ENCODE assay signal across 25 mouse cellular contexts in the genomic region with DNA sequence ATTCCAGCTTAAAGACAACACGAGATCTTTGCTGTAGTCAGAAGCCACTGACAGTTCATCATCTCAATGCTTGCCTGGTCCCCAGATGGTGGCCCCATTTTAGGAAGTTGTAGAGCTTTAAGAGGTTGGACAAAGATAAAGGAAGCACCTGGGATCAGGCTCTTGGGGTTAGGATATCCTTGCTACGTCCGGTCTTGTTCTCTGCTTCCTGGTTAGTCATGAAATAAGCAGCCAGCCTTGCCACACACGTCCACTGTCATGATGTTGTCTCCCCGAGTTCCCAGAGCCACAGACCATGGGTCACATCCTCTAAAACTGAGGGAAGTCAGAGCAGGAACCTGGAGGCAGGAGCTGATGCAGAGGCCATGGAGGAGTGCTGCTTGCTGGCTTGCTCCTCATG. TPM values are rescaled to one million over a fixed set of nuclear protein-coding genes. Genes with fewer than 3 reads are reported as not detected.
A peak's percentile ranks its signal among the peaks of the same experiment; 100 is the strongest.
DNase-seq lines count a peak whose midpoint lies in the region; ATAC-seq and TF ChIP-seq lines count a peak whose summit lies in the region.
"Had no signal": no experiment of that assay in that cellular context is flagged by ENCODE, and none has a peak within 500 bp of the region (broad histone marks: within the 10 kb centered on the region; RNA-seq: fewer than 3 reads in every experiment).

No protein-coding gene starts in this region.

- ATAC-seq in intestine, embryonic 14.5 days (replicated peaks; ENCODE audit: low FRiP score, low TSS enrichment, low read depth) = no peak
- no peak for ATAC-seq in intestine, postnatal 0 days
- ATAC-seq in common myeloid progenitor, adult 5-6 weeks (replicated peaks; ENCODE audit: low read depth, poor library complexity, severe bottlenecking) = peak; percentile 98
- ATAC-seq in hematopoietic stem cell, adult 5-6 weeks (replicated peaks in 1 of 2; ENCODE audit: insufficient read depth in 1 of 2, low FRiP score in 2 of 2, low TSS enrichment in 1 of 2, low read depth in 1 of 2, poor library complexity in 2 of 2, severe bottlenecking in 2 of 2) = peak; percentile 42 to 66
- ATAC-seq in megakaryocyte progenitor cell, adult 5-6 weeks (replicated peaks; ENCODE audit: poor library complexity) = peak; percentile 97
- ATAC-seq: activated CD4-positive, CD25-positive, alpha-beta regulatory T cell, adult 4 months; forebrain, embryonic 15.5 days; forebrain, postnatal 0 days; Patski had no signal

- TF ChIP-seq CTCF in intestine, postnatal 0 days (IDR thresholded peaks at IDR 0.05; ENCODE audit: low read depth) = no peak

- H3K4me3 ChIP-seq in intestine, embryonic 14.5 days (ENCODE audit: low read depth, low read length) = no peak overlapping the region
- H3K4me3 ChIP-seq in intestine, postnatal 0 days (ENCODE audit: low read depth, low read length) = no peak overlapping the region
- H3K4me3 ChIP-seq: embryonic facial prominence, embryonic 13.5 days; embryonic facial prominence, embryonic 15.5 days; erythroblast, embryonic 14.5 days; forebrain, embryonic 10.5 days; forebrain, embryonic 12.5 days; forebrain, embryonic 15.5 days had no signal

- WGBS in intestine, embryonic 14.5 days = 73% methylated on average over 5 of the region's 5 CpGs
- WGBS in intestine, postnatal 0 days = 73% methylated on average over 5 of the region's 5 CpGs

- no peaks in the 10 kb centered on the region for H3K36me3 ChIP-seq in intestine, embryonic 14.5 days (ENCODE audit: control insufficient read depth, insufficient read depth, low read length)
- no peaks in the 10 kb centered on the region for H3K36me3 ChIP-seq in intestine, postnatal 0 days (ENCODE audit: control insufficient read depth, insufficient read depth)
- H3K36me3 ChIP-seq: embryonic facial prominence, embryonic 13.5 days; embryonic facial prominence, embryonic 15.5 days; forebrain, embryonic 10.5 days; forebrain, embryonic 12.5 days; forebrain, embryonic 15.5 days had no signal

- intact Hi-C loops in gastrocnemius, postnatal 14 days (cut with DNase I; ENCODE audit: low total_unique reads) = no loop called here

- H3K4me1 ChIP-seq in intestine, embryonic 14.5 days (replicated peaks; ENCODE audit: control insufficient read depth, insufficient read depth, low read length) = no peaks in the 10 kb centered on the region
- no peaks in the 10 kb centered on the region for H3K4me1 ChIP-seq in intestine, postnatal 0 days (replicated peaks; ENCODE audit: control insufficient read depth, insufficient read depth, low read length)
- H3K4me1 ChIP-seq: embryonic facial prominence, embryonic 13.5 days; embryonic facial prominence, embryonic 15.5 days; forebrain, embryonic 12.5 days had no signal

- no peak overlapping the region for H3K27ac ChIP-seq in intestine, embryonic 14.5 days (ENCODE audit: low read depth)
- H3K27ac ChIP-seq in intestine, postnatal 0 days (ENCODE audit: low read depth, low read length) = no peak overlapping the region
- H3K27ac ChIP-seq: embryonic facial prominence, embryonic 13.5 days; embryonic facial prominence, embryonic 15.5 days; forebrain, embryonic 10.5 days; forebrain, embryonic 12.5 days; forebrain, embryonic 15.5 days had no signal

- H3K9ac ChIP-seq in intestine, embryonic 14.5 days (ENCODE audit: low read length) = no peak overlapping the region
- H3K9ac ChIP-seq in intestine, postnatal 0 days (ENCODE audit: low read depth, low read length) = no peak overlapping the region
- H3K9ac ChIP-seq: embryonic facial prominence, embryonic 13.5 days; embryonic facial prominence, embryonic 15.5 days; forebrain, embryonic 12.5 days; forebrain, embryonic 15.5 days; forebrain, postnatal 0 days had no signal

- no peaks in the 10 kb centered on the region for H3K9me3 ChIP-seq in intestine, embryonic 14.5 days (ENCODE audit: control insufficient read depth, low read length)
- no peaks in the 10 kb centered on the region for H3K9me3 ChIP-seq in intestine, postnatal 0 days (ENCODE audit: control insufficient read depth)
- H3K9me3 ChIP-seq: embryonic facial prominence, embryonic 13.5 days; embryonic facial prominence, embryonic 15.5 days; forebrain, embryonic 10.5 days; forebrain, embryonic 12.5 days; forebrain, embryonic 15.5 days had no signal

- no peaks in the 10 kb centered on the region for H3K27me3 ChIP-seq in intestine, embryonic 14.5 days (replicated peaks; ENCODE audit: control insufficient read depth, insufficient read depth, low read length)
- H3K27me3 ChIP-seq in intestine, postnatal 0 days (replicated peaks; ENCODE audit: control insufficient read depth, insufficient read depth, low read length) = no peaks in the 10 kb centered on the region
- H3K27me3 ChIP-seq: embryonic facial prominence, embryonic 13.5 days; embryonic facial prominence, embryonic 15.5 days; forebrain, embryonic 12.5 days; forebrain, embryonic 15.5 days had no signal

- peak; percentile 32 for DNase-seq in intestine, embryonic 14.5 days (ENCODE audit: low spot score)
- no peak for DNase-seq in embryo, embryonic 9.5 days (ENCODE audit: extremely low spot score)
- no peak for DNase-seq in gastrocnemius, postnatal 14 days
- DNase-seq in kidney, adult 18-20 months = no peak
- DNase-seq: adrenal gland, adult 8-10 months; adrenal gland, postnatal 14 days; cerebellum, adult 11 months; cerebellum, adult 18-20 months; cerebellum, adult 8-10 months; cerebellum, adult 9-11 months; cerebellum, postnatal 14 days; cerebellum, postnatal 36 days; forebrain, postnatal 0 days had no signal

- no peak overlapping the region for H3K4me2 ChIP-seq in intestine, embryonic 14.5 days (ENCODE audit: low read length)
- no peak overlapping the region for H3K4me2 ChIP-seq in intestine, postnatal 0 days (replicated peaks; ENCODE audit: low read depth)
- H3K4me2 ChIP-seq: embryonic facial prominence, embryonic 13.5 days; embryonic facial prominence, embryonic 15.5 days; forebrain, embryonic 12.5 days; forebrain, embryonic 15.5 days had no signal

RNA-seq across cellular contexts. Expression of a gene that starts 41.6 kb away (rescaled TPM):
- polyA plus RNA-seq in intestine, embryonic 14.5 days (2014; fragmentation: Nextera tagmentation; extraction: Ambion mirVana) = 199 and 202 TPM in 2 replicates
- polyA plus RNA-seq in intestine, postnatal 0 days (2015; fragmentation: Nextera tagmentation; extraction: Ambion mirVana) = 205 and 218 TPM in 2 replicates
- 204 and 213 TPM in 2 replicates for total RNA-seq in common myeloid progenitor, adult 5-6 weeks (2017)
- 188 and 197 TPM in 2 replicates for total RNA-seq in hematopoietic stem cell, adult 5-6 weeks (2017)
- total RNA-seq in megakaryocyte progenitor cell, adult 5-6 weeks (2015) = 139 and 147 TPM in 2 replicates
- 169 and 175 TPM in 2 replicates for total RNA-seq in megakaryocyte progenitor cell, adult 5-6 weeks (2017)
- total RNA-seq in gastrocnemius, postnatal 14 days (2021) = 100 to 1,000 TPM in 1 of 2 experiments, 10 to 100 TPM in 1; 96.1 to 104 TPM

RNA-seq across cellular contexts. Expression of a gene that starts 46.3 kb away (rescaled TPM):
- 20.7 and 25.1 TPM in 2 replicates for polyA plus RNA-seq in intestine, embryonic 14.5 days (2014; fragmentation: Nextera tagmentation; extraction: Ambion mirVana)
- 9.9 and 10.3 TPM in 2 replicates for polyA plus RNA-seq in intestine, postnatal 0 days (2015; fragmentation: Nextera tagmentation; extraction: Ambion mirVana)
- total RNA-seq in common myeloid progenitor, adult 5-6 weeks (2017) = 52.6 and 53.6 TPM in 2 replicates
- 53.8 and 66.8 TPM in 2 replicates for total RNA-seq in hematopoietic stem cell, adult 5-6 weeks (2017)
- 53.2 and 56.6 TPM in 2 replicates for total RNA-seq in megakaryocyte progenitor cell, adult 5-6 weeks (2015)
- total RNA-seq in megakaryocyte progenitor cell, adult 5-6 weeks (2017) = 37.4 and 41.2 TPM in 2 replicates
- total RNA-seq in gastrocnemius, postnatal 14 days (2021) = 10 to 100 TPM; 25.9 to 28.9 TPM

Comparison
In these comparisons a context has a peak if more than half of its experiments do, and no peak if none do; other contexts are left out.
1. ATAC-seq: peak in common myeloid progenitor, adult 5-6 weeks (single experiment), hematopoietic stem cell, adult 5-6 weeks (2 of 2) and megakaryocyte progenitor cell, adult 5-6 weeks (single experiment); none in intestine, embryonic 14.5 days (single experiment) and intestine, postnatal 0 days (single experiment).